Mouse (Mus musculus) lung, postnatal 4 days (tissue): ENCODE data around the gene Cdkn2aipnl.

Experiments used
- DNase-seq, 2 experiments: peaks; one replicate each; pipeline ENCODE4 v3.0.0; 2021

Gene Cdkn2aipnl

GRCm38 (mm10) chr11:51949155-51949840, 18.2 kb upstream of the Cdkn2aipnl start:
- DNase-seq: no peak

- DNase-seq: no peak
These were observed 17.5 kb upstream of the Cdkn2aipnl start for GRCm38 (mm10) chr11:51949919-51950318.

GRCm38 (mm10) chr11:51951861-51952420, 15.5 kb upstream of the Cdkn2aipnl start:
- no peak for DNase-seq

- peak; percentile 38 to 72 for DNase-seq
These were observed 11.3 kb upstream of the Cdkn2aipnl start for GRCm38 (mm10) chr11:51956112-51956511.

- DNase-seq: no peak
These were observed 9.7 kb upstream of the Cdkn2aipnl start for GRCm38 (mm10) chr11:51957760-51958159.

GRCm38 (mm10) chr11:51959511-51959910, 8.0 kb upstream of the Cdkn2aipnl start:
- DNase-seq: no peak

GRCm38 (mm10) chr11:51960061-51960460, 7.4 kb upstream of the Cdkn2aipnl start:
- DNase-seq: no peak

GRCm38 (mm10) chr11:51960967-51961471, 6.4 kb upstream of the Cdkn2aipnl start:
- DNase-seq: peak; percentile 66 to 79

GRCm38 (mm10) chr11:51961761-51962160, 5.7 kb upstream of the Cdkn2aipnl start:
- no peak for DNase-seq

- no peak for DNase-seq
These were observed 5.2 kb upstream of the Cdkn2aipnl start for GRCm38 (mm10) chr11:51962277-51962676.

- no peak for DNase-seq
These were observed 810 bp upstream of the Cdkn2aipnl start for GRCm38 (mm10) chr11:51966651-51967050.

- no peak for DNase-seq
These were observed 1.4 kb downstream of the Cdkn2aipnl start for GRCm38 (mm10) chr11:51968896-51969295.

- DNase-seq: no peak
These were observed 2.0 kb downstream of the Cdkn2aipnl start for GRCm38 (mm10) chr11:51969511-51969910.

- no peak for DNase-seq
These were observed 4.2 kb downstream of the Cdkn2aipnl start for GRCm38 (mm10) chr11:51971644-51972043.

- peak; percentile 69 to 80 for DNase-seq
These were observed 32.3 kb downstream of the Cdkn2aipnl start for GRCm38 (mm10) chr11:51999611-52000289.

- peak; percentile 96 to 97 for DNase-seq
These were observed 33.0 kb downstream of the Cdkn2aipnl start, which contains the start of gene Ube2b for GRCm38 (mm10) chr11:52000290-52000962. Ube2b (minus strand) TSS chr11:52000762.

GRCm38 (mm10) chr11:52001341-52001740, 33.9 kb downstream of the Cdkn2aipnl start:
- no peak for DNase-seq

GRCm38 (mm10) chr11:52001861-52002260, 34.4 kb downstream of the Cdkn2aipnl start:
- no peak for DNase-seq

GRCm38 (mm10) chr11:52002842-52003504, 35.5 kb downstream of the Cdkn2aipnl start:
- DNase-seq: no peak

GRCm38 (mm10) chr11:52003505-52003771, 36.0 kb downstream of the Cdkn2aipnl start:
- no peak for DNase-seq

- peak; percentile 95 to 97 for DNase-seq
These were observed 36.5 kb downstream of the Cdkn2aipnl start, which contains the start of gene Cdkl3 for GRCm38 (mm10) chr11:52003772-52004528. Cdkl3 (plus strand) TSS chr11:52004221.

GRCm38 (mm10) chr11:52005586-52005985, 38.1 kb downstream of the Cdkn2aipnl start:
- no peak for DNase-seq
